Mouse (Mus musculus) ES-Bruce4 (cell line): ENCODE results near the gene Otogl.

Experiments
- CTCF ChIP-seq: IDR thresholded peaks from one replicate; pipeline ENCODE4 v1.8.1; 2011; ENCODE audit warnings: low read depth, low read length
- EP300 ChIP-seq: IDR thresholded peaks from 2 replicates; pipeline ENCODE4 v1.6.1; 2011; ENCODE audit warnings: low read depth, low read length; ENCODE audit not compliant: insufficient read depth
- POLR2A ChIP-seq: IDR thresholded peaks from one replicate; pipeline ENCODE4 v1.8.1; 2011; ENCODE audit warnings: low read length; ENCODE audit not compliant: insufficient read depth

GRCm38 (mm10) chr10:107860235-107860917 lies 51.6 kb downstream of the Otogl start:
- TF ChIP-seq CTCF: no peak
- no peak for TF ChIP-seq EP300
- no peak for TF ChIP-seq POLR2A
